In genomic region chr14:71554324-71554723, GRCm38 (mm10) we compare ENCODE assay signal across 3 mouse cellular contexts.
DNase-seq lines count a peak whose midpoint lies in the region; ATAC-seq and TF ChIP-seq lines count a peak whose summit lies in the region.
"Not testable (repeated sequence)": the region's sequence is repeated elsewhere in the genome, so short reads cannot be mapped to it uniquely, and the experiment has no call there.

No protein-coding gene starts in this region.

- H3K4me3 ChIP-seq in embryonic facial prominence, embryonic 11.5 days (ENCODE audit: low read depth, low read length); embryonic facial prominence, embryonic 14.5 days (ENCODE audit: low read depth, low read length); limb, embryonic 14.5 days (replicated peaks; ENCODE audit: low read length): not testable (repeated sequence)

- not testable (repeated sequence) for H3K4me1 ChIP-seq in embryonic facial prominence, embryonic 11.5 days (ENCODE audit: control insufficient read depth, insufficient read depth, low read length); embryonic facial prominence, embryonic 14.5 days (ENCODE audit: control insufficient read depth, insufficient read depth, low read length); limb, embryonic 14.5 days (ENCODE audit: control insufficient read depth, insufficient read depth, low read length)

- not testable (repeated sequence) for H3K4me2 ChIP-seq in embryonic facial prominence, embryonic 11.5 days (ENCODE audit: low read depth, low read length); embryonic facial prominence, embryonic 14.5 days (ENCODE audit: low read depth, low read length); limb, embryonic 14.5 days (replicated peaks; ENCODE audit: low read depth, low read length, severe bottlenecking)

- ATAC-seq in embryonic facial prominence, embryonic 11.5 days (replicated peaks; ENCODE audit: insufficient number of reproducible peaks, low FRiP score, low TSS enrichment, low read depth); embryonic facial prominence, embryonic 14.5 days (ENCODE audit: low read depth); limb, embryonic 14.5 days (ENCODE audit: low FRiP score, low read depth): not testable (repeated sequence)

- not testable (repeated sequence) for H3K36me3 ChIP-seq in embryonic facial prominence, embryonic 11.5 days (replicated peaks; ENCODE audit: control insufficient read depth, insufficient read depth, low read depth, low read length); embryonic facial prominence, embryonic 14.5 days (ENCODE audit: control insufficient read depth, insufficient read depth, low read length); limb, embryonic 14.5 days (ENCODE audit: control insufficient read depth, insufficient read depth, low read length)

- H3K9ac ChIP-seq in embryonic facial prominence, embryonic 11.5 days (replicated peaks; ENCODE audit: low read length); embryonic facial prominence, embryonic 14.5 days (ENCODE audit: low read depth, low read length); limb, embryonic 14.5 days (ENCODE audit: low read depth, low read length, severe bottlenecking): not testable (repeated sequence)

- WGBS in embryonic facial prominence, embryonic 11.5 days: 38% methylated on average over 2 of the region's 3 CpGs
- 32% methylated on average over 2 of the region's 3 CpGs for WGBS in embryonic facial prominence, embryonic 14.5 days
- WGBS in limb, embryonic 14.5 days: 33% methylated on average over 2 of the region's 3 CpGs

- H3K27me3 ChIP-seq in embryonic facial prominence, embryonic 11.5 days (ENCODE audit: control insufficient read depth, insufficient read depth, low read length); embryonic facial prominence, embryonic 14.5 days (replicated peaks; ENCODE audit: control insufficient read depth, insufficient read depth, low read length); limb, embryonic 14.5 days (ENCODE audit: control insufficient read depth, insufficient read depth, low read length): not testable (repeated sequence)

- TF ChIP-seq POLR2A in limb, embryonic 14.5 days (IDR thresholded peaks at IDR 0.05; ENCODE audit: borderline replicate concordance, extremely low read depth, insufficient read depth, insufficient read length): not testable (repeated sequence)

- H3K9me3 ChIP-seq in embryonic facial prominence, embryonic 11.5 days (replicated peaks; ENCODE audit: control insufficient read depth, low read length); embryonic facial prominence, embryonic 14.5 days (ENCODE audit: control insufficient read depth, low read length); limb, embryonic 14.5 days (ENCODE audit: control insufficient read depth, low read length): not testable (repeated sequence)

- H3K27ac ChIP-seq in embryonic facial prominence, embryonic 11.5 days (replicated peaks; ENCODE audit: low read depth, low read length); embryonic facial prominence, embryonic 14.5 days (replicated peaks; ENCODE audit: low read depth, low read length); limb, embryonic 14.5 days (replicated peaks; ENCODE audit: low read depth, low read length): not testable (repeated sequence)

- peak; percentile 62 for DNase-seq in embryonic facial prominence, embryonic 11.5 days (ENCODE audit: low spot score)
- DNase-seq in embryonic facial prominence, embryonic 14.5 days (ENCODE audit: low spot score): peak; percentile 61
- DNase-seq in limb, embryonic 14.5 days (ENCODE audit: low spot score): peak; percentile 14
